Mouse (Mus musculus) liver, embryonic 15.5 days (tissue): ENCODE data around the gene Irs3. TPM values are rescaled to one million over a fixed set of nuclear protein-coding genes. Genes with fewer than 3 reads are reported as not detected.

Source experiments
- ATAC-seq: fragments of 200-750 bp; cut with Nextera tagmentation; 2 replicates; pipeline ENCODE4 v1.8.0; 2017; ENCODE audit warnings: moderate number of reproducible peaks, mild to moderate bottlenecking, moderate library complexity; ENCODE audit not compliant: insufficient read depth
- H3K27ac ChIP-seq: fragments of 300-500 bp; sonication (generic); replicated peaks from 2 replicates; pipeline ENCODE4 v1.5.1; 2015; ENCODE audit warnings: mild to moderate bottlenecking, inconsistent platforms
- H3K27me3 ChIP-seq: fragments of 300-500 bp; sonication (generic); 2 replicates; pipeline ENCODE4 v1.6.1; 2015; ENCODE audit warnings: mild to moderate bottlenecking, inconsistent platforms
- H3K36me3 ChIP-seq: fragments of 300-500 bp; sonication (generic); replicated peaks from 2 replicates; pipeline ENCODE4 v1.6.1; 2015; ENCODE audit warnings: moderate library complexity, mild to moderate bottlenecking, inconsistent platforms
- H3K4me1 ChIP-seq: fragments of 300-500 bp; sonication (generic); replicated peaks from 2 replicates; pipeline ENCODE4 v1.6.1; 2015; ENCODE audit warnings: inconsistent platforms
- H3K4me2 ChIP-seq: fragments of 300-500 bp; sonication (generic); 2 replicates; pipeline ENCODE4 v1.6.1; 2015; ENCODE audit warnings: moderate library complexity, mild to moderate bottlenecking, inconsistent platforms
- H3K4me3 ChIP-seq: fragments of 300-500 bp; sonication (generic); replicated peaks from 2 replicates; pipeline ENCODE4 v1.5.1; 2015; ENCODE audit warnings: mild to moderate bottlenecking, inconsistent platforms
- H3K9ac ChIP-seq: fragments of 300-500 bp; sonication (generic); 2 replicates; pipeline ENCODE4 v1.6.1; 2015; ENCODE audit warnings: moderate library complexity, mild to moderate bottlenecking, inconsistent platforms
- H3K9me3 ChIP-seq: fragments of 300-500 bp; sonication (generic); replicated peaks from 2 replicates; pipeline ENCODE4 v1.6.1; 2016; ENCODE audit warnings: inconsistent platforms
- WGBS: fragments of 180-500 bp; shearing (Covaris S2); methylation state at CpG from one replicate; pipeline ENCODE4 v1.1.7; 2015; ENCODE audit warnings: mixed read lengths; ENCODE audit not compliant: insufficient replicate concordance; 5-methylcytosine and 5-hydroxymethylcytosine counted together
- polyA plus RNA-seq: library from polyadenylated mRNA; unstranded; fragments of >200 nt; fragmentation: Nextera tagmentation; extraction: Ambion mirVana; gene quantifications from 2 replicates; pipeline ENCODE4 v1.2.1, GENCODE M21; 2015

Irs3 gene
- polyA plus RNA-seq = 0.07 TPM in 1 of 2 replicates, not detected in the other

DNA sequence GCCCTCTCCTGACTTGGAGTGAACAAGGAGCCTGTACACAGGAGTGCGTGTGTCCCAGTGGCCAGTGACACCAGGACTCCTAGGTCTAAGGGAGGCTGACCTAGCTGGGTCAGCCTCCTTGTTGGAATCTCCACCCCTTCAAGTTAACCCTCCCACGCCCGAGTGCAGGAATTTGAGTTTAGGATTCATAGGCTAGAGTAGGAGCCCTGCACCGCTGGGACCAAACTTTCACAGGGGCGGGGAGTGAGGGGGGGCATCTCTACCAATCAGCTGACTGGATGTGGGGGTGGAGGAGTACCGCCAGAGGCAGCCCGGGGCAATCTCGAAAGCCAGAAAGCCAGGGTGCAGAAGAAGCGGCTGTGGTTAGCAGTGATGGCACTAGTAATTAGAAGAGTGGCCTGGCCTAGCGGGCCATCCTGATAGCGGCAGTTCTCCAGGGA is at the start of gene Irs3:
Gene Irs3 (minus strand): TSS at position 63 of the 440 bp plus-strand sequence.
- Histone ChIP-seq H3K27me3 (peaks cover 34% of the 10 kb centered on the region), H3K4me3 (peak within 1 kb of the TSS; percentile 45), H3K9me3 (no peaks in the 10 kb centered on the region), H3K36me3 (peaks cover 28% of the 10 kb centered on the region), H3K4me1 (peaks cover 58% of the 10 kb centered on the region), H3K27ac (no peak within 1 kb of the TSS), H3K9ac (peak within 1 kb of the TSS; percentile 37; the same call in 1 of the 2 replicates), H3K4me2 (peak within 1 kb of the TSS; percentile 74)
- 21% methylated on average over 11 of the region's 11 CpGs for WGBS
- no peak; the same call in 1 of the 2 replicates for ATAC-seq

- Histone ChIP-seq H3K4me1 (peaks cover 16% of the 10 kb centered on the region), H3K36me3 (no peaks in the 10 kb centered on the region), H3K27ac (no peak overlapping the region), H3K4me2 (no peak overlapping the region), H3K27me3 (no peaks in the 10 kb centered on the region), H3K4me3 (no peak overlapping the region), H3K9ac (no peak overlapping the region), H3K9me3 (no peaks in the 10 kb centered on the region)
- WGBS = 75% methylated on average over 3 of the region's 3 CpGs
- no peak for ATAC-seq
Observed at GRCm38 (mm10) chr5:137694796-137695195, 49.3 kb upstream of the Irs3 start.

DNA sequence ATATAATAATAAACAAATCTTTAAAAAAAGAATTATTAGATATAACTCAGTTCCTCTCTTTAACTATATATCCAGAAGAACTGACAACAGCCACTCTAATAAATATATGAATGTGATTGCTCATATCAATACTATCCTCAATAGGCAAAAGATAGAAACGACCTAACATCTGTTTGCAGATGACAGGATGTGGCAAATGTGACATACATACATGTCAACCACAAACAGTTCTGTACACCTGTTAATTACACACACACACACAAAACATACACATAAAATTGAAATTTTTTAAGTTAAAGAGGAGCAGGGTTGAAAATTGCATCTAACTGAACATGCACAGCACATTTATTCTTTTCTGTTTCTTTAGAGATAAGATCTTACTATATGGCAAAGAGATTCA is 46.4 kb upstream of the Irs3 start:
- Histone ChIP-seq H3K27ac (no peak overlapping the region), H3K36me3 (no peaks in the 10 kb centered on the region), H3K9ac (no peak overlapping the region), H3K27me3 (no peaks in the 10 kb centered on the region), H3K9me3 (no peaks in the 10 kb centered on the region), H3K4me1 (peaks cover 36% of the 10 kb centered on the region), H3K4me3 (no peak overlapping the region), H3K4me2 (no peak overlapping the region)
- WGBS = 15% methylated on average over 1 of the region's 1 CpGs
- ATAC-seq = no peak

- no peaks in the 10 kb centered on the region for H3K27me3 ChIP-seq
- no peak overlapping the region for H3K4me3 ChIP-seq
- H3K27ac ChIP-seq = peak overlapping the region; percentile 97
- no peak overlapping the region for H3K4me2 ChIP-seq
- H3K36me3 ChIP-seq = no peaks in the 10 kb centered on the region
- no peak overlapping the region for H3K9ac ChIP-seq
- WGBS = 70% methylated on average over 9 of the region's 9 CpGs
- no peaks in the 10 kb centered on the region for H3K9me3 ChIP-seq
- no peak for ATAC-seq
- H3K4me1 ChIP-seq = peaks cover 49% of the 10 kb centered on the region
Observed at GRCm38 (mm10) chr5:137690531-137690930, 45.0 kb upstream of the Irs3 start.

DNA sequence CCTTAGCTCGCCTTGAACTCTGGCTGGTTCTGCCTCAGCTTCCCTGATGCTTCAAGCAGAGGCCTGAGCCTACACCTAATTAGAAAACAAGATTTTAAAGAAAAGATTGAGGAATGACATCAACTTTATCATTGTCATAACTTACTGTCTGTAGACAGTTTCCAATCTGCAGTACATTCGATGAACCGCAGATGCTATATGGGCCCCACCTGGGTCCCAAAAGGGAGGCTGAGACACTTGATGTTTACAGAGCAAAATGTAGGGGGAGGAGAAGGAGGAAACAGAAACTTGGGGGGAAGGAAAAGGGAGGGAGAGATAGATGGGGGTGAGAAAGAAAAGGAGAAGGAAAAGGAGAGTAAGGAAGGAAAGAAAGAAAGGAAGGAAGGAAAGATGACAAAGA is 44.5 kb upstream of the Irs3 start:
- Histone ChIP-seq H3K4me1 (peaks cover 54% of the 10 kb centered on the region), H3K4me2 (no peak overlapping the region)
- 80% methylated on average over 3 of the region's 3 CpGs for WGBS

GRCm38 (mm10) chr5:137686127-137686790 is 40.7 kb upstream of the Irs3 start:
- ATAC-seq = peak; percentile 86
- WGBS = 14% methylated on average over 6 of the region's 6 CpGs
- Histone ChIP-seq H3K27ac (peak overlapping the region; percentile 97), H3K9ac (peak overlapping the region; percentile 63), H3K4me3 (peak overlapping the region; percentile 45), H3K36me3 (peaks cover 13% of the 10 kb centered on the region), H3K4me2 (peak overlapping the region; percentile 89), H3K27me3 (no peaks in the 10 kb centered on the region), H3K9me3 (no peaks in the 10 kb centered on the region), H3K4me1 (peaks cover 80% of the 10 kb centered on the region)

More for the DNA sequence above, 44.5 kb upstream of the Irs3 start:
- ATAC-seq = no peak
- Histone ChIP-seq H3K36me3 (no peaks in the 10 kb centered on the region), H3K4me3 (no peak overlapping the region), H3K27ac (peak overlapping the region; percentile 97), H3K9me3 (no peaks in the 10 kb centered on the region), H3K9ac (no peak overlapping the region), H3K27me3 (no peaks in the 10 kb centered on the region)

DNA sequence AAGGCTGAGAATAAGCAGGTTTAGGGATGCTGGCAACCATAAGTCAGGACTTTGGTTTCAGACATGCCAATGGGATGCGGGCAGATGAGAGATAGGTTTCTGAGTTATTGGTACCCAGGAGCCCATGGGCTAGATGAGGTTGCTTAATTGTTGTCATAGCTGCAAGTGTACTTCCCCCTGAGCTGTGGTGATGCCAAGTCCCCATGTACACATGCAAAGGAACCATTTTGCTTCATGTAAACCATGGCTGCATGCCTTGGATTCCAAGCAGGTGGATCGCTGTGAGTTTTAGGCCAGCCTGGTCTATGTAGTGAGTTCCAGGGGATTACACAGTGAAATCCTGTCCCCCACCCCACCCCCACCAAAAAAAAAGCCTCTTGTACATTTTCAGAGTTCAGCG is 40.1 kb upstream of the Irs3 start:
- 29% methylated on average over 3 of the region's 3 CpGs for WGBS
- H3K36me3 ChIP-seq = peaks cover 19% of the 10 kb centered on the region
- H3K4me1 ChIP-seq = peaks cover 85% of the 10 kb centered on the region
- ATAC-seq = no peak
- H3K9ac ChIP-seq = peak overlapping the region; percentile 63
- peak overlapping the region; percentile 89 for H3K4me2 ChIP-seq
- H3K27ac ChIP-seq = peak overlapping the region; percentile 97
- H3K27me3 ChIP-seq = no peaks in the 10 kb centered on the region
- H3K9me3 ChIP-seq = no peaks in the 10 kb centered on the region
- peak overlapping the region; percentile 45 for H3K4me3 ChIP-seq

- Histone ChIP-seq H3K4me1 (peaks cover 81% of the 10 kb centered on the region), H3K9ac (peak within 1 kb of the TSS; percentile 86), H3K4me3 (peak within 1 kb of the TSS; percentile 92), H3K27me3 (no peaks in the 10 kb centered on the region), H3K9me3 (no peaks in the 10 kb centered on the region), H3K4me2 (peak within 1 kb of the TSS; percentile 89), H3K27ac (peak within 1 kb of the TSS; percentile 97), H3K36me3 (peaks cover 30% of the 10 kb centered on the region)
- ATAC-seq = peak; percentile 84
- WGBS = under 1% methylated on average over 62 of the region's 62 CpGs
Observed at GRCm38 (mm10) chr5:137684294-137685123, 39.0 kb upstream of the Irs3 start, which contains the start of gene Agfg2. Gene Agfg2, minus strand, starts transcription at chr5:137684726.

- no peak for ATAC-seq
- Histone ChIP-seq H3K36me3 (peaks cover 39% of the 10 kb centered on the region), H3K4me2 (peak overlapping the region; percentile 89), H3K27me3 (no peaks in the 10 kb centered on the region), H3K9ac (peak overlapping the region; percentile 86), H3K9me3 (no peaks in the 10 kb centered on the region), H3K4me1 (peaks cover 78% of the 10 kb centered on the region), H3K27ac (peak overlapping the region; percentile 97), H3K4me3 (peak overlapping the region; percentile 92)
- WGBS = 3% methylated on average over 28 of the region's 28 CpGs
Observed at GRCm38 (mm10) chr5:137683388-137684293, 38.1 kb upstream of the Irs3 start.

DNA sequence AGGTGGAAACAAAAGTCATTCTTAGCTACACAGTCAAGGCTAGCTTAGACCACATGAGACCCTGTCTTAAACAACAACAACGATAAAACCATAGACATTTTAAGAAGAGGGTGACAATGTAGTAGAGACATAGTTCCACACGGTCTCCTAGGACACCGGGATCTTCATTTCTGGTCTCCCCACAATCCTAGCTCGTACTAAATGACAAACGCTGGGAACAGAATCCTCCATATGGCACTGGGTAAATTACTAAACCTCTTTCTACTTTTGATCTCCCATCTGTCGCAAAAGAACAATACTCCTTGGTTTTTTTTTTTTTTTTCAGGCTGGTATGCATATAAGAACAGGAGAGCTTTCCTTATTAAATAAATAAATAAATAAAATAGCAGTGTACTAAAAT is 37.0 kb upstream of the Irs3 start:
- Histone ChIP-seq H3K36me3 (peaks cover 50% of the 10 kb centered on the region), H3K4me1 (peaks cover 76% of the 10 kb centered on the region), H3K4me3 (peak overlapping the region; percentile 92), H3K4me2 (peak overlapping the region; percentile 89), H3K9ac (peak overlapping the region; percentile 44), H3K27me3 (no peaks in the 10 kb centered on the region), H3K9me3 (no peaks in the 10 kb centered on the region), H3K27ac (peak overlapping the region; percentile 46; the same call in 1 of the 2 replicates)
- 87% methylated on average over 6 of the region's 6 CpGs for WGBS
- no peak for ATAC-seq
